Mouse (Mus musculus): Measurements from ENCODE around the gene Rnf212b.

- TF ChIP-seq POLR2A (IDR thresholded peaks at IDR 0.05; ENCODE audit: extremely low read depth, insufficient read depth, low read length) (no peak), CTCF (IDR thresholded peaks at IDR 0.05; ENCODE audit: low read depth, low read length) (no peak)
Measured at GRCm38 (mm10) chr14:54806124-54806523, 7.8 kb upstream of the Rnf212b start.
